Mouse (Mus musculus) neural tube, embryonic 11.5 days (tissue): Measurements from ENCODE around the gene Akr1a1. TPM values are rescaled to one million over a fixed set of nuclear protein-coding genes. Genes with fewer than 3 reads are reported as not detected.

ENCODE experiments used
- ATAC-seq: fragments of 200-750 bp; cut with Nextera tagmentation; 2 replicates; pipeline ENCODE4 v1.8.0; 2017; ENCODE audit warnings: moderate number of reproducible peaks, mild to moderate bottlenecking, moderate TSS enrichment, moderate library complexity; ENCODE audit not compliant: insufficient read depth, low FRiP score, low TSS enrichment
- DNase-seq: peaks from one replicate; pipeline ENCODE4 v3.0.0-alpha.2; 2015; ENCODE audit warnings: low spot score
- H3K27ac ChIP-seq: fragments of 300-500 bp; sonication (generic); 2 replicates; pipeline ENCODE4 v1.5.1; 2014; ENCODE audit warnings: low read depth, mild to moderate bottlenecking, low read length
- H3K27me3 ChIP-seq: fragments of 300-500 bp; sonication (generic); 2 replicates; pipeline ENCODE4 v1.6.1; 2014; ENCODE audit warnings: mild to moderate bottlenecking, low read length, mixed read lengths; ENCODE audit not compliant: control insufficient read depth, insufficient read depth
- H3K36me3 ChIP-seq: fragments of 300-500 bp; sonication (generic); 2 replicates; pipeline ENCODE4 v1.6.1; 2014; ENCODE audit warnings: mild to moderate bottlenecking, low read length, moderate library complexity, mixed read lengths; ENCODE audit not compliant: control insufficient read depth, insufficient read depth
- H3K4me1 ChIP-seq: fragments of 300-500 bp; sonication (generic); 2 replicates; pipeline ENCODE4 v1.6.1; 2014; ENCODE audit warnings: low read length, mixed read lengths; ENCODE audit not compliant: control insufficient read depth, insufficient read depth
- H3K4me2 ChIP-seq: fragments of 300-500 bp; sonication (generic); 2 replicates; pipeline ENCODE4 v1.6.1; 2014; ENCODE audit warnings: low read depth, mild to moderate bottlenecking, moderate library complexity
- H3K4me3 ChIP-seq: fragments of 300-500 bp; sonication (generic); 2 replicates; pipeline ENCODE4 v1.5.1; 2014; ENCODE audit warnings: low read depth, low read length
- H3K9ac ChIP-seq: fragments of 300-500 bp; sonication (generic); 2 replicates; pipeline ENCODE4 v1.6.1; 2014; ENCODE audit warnings: mild to moderate bottlenecking, low read length
- H3K9me3 ChIP-seq: fragments of 300-500 bp; sonication (generic); 2 replicates; pipeline ENCODE4 v1.6.1; 2016; ENCODE audit warnings: low read length; ENCODE audit not compliant: control insufficient read depth
- WGBS: fragments of 180-500 bp; shearing (Covaris S2); extraction: QIAGEN DNeasy Blood & Tissue Kit; methylation state at CpG from one replicate; pipeline ENCODE4 v1.1.7; 2014; 5-methylcytosine and 5-hydroxymethylcytosine counted together
- polyA plus RNA-seq: library from polyadenylated mRNA; unstranded; fragments of >200 nt; fragmentation: Nextera tagmentation; extraction: Ambion mirVana; gene quantifications from 2 replicates; pipeline ENCODE4 v1.2.1, GENCODE M21; 2014

Akr1a1 gene
- polyA plus RNA-seq, 1 experiment from 2014 or later = 619 TPM

GRCm38 (mm10) chr4:116595793-116596192 lies 55.7 kb downstream of the Akr1a1 start:
- Histone ChIP-seq H3K9me3 (no peaks in the 10 kb centered on the region), H3K36me3 (peaks cover 10% of the 10 kb centered on the region), H3K27ac (no peak overlapping the region), H3K4me1 (peaks cover 7% of the 10 kb centered on the region; the same call in 1 of the 2 replicates), H3K27me3 (no peaks in the 10 kb centered on the region), H3K4me3 (no peak overlapping the region), H3K9ac (no peak overlapping the region), H3K4me2 (no peak overlapping the region)
- ATAC-seq (no peak), DNase-seq (no peak)
- WGBS = 80% methylated on average over 8 of the region's 8 CpGs

Other genes starting within 250 kb of the Akr1a1 start
- gene Mast2, start 187.5 kb downstream of the Akr1a1 start, polyA plus RNA-seq = 31.9 and 36.5 TPM in 2 replicates
- gene Ipp, start 144.1 kb downstream of the Akr1a1 start, polyA plus RNA-seq = 4.7 and 4.9 TPM in 2 replicates
- gene Tmem69, start 95.7 kb downstream of the Akr1a1 start, polyA plus RNA-seq = 34.0 and 36.9 TPM in 2 replicates
- gene Gpbp1l1, start 94.0 kb downstream of the Akr1a1 start, polyA plus RNA-seq = 31.5 and 33.7 TPM in 2 replicates
- gene Ccdc17, start 55.0 kb downstream of the Akr1a1 start, polyA plus RNA-seq = 2.3 and 2.4 TPM in 2 replicates
- gene Nasp, start 23.7 kb downstream of the Akr1a1 start, polyA plus RNA-seq = 256 and 265 TPM in 2 replicates
- gene Prdx1, start 33.9 kb upstream of the Akr1a1 start, polyA plus RNA-seq = 902 and 917 TPM in 2 replicates
- gene Mmachc, start 56.7 kb upstream of the Akr1a1 start, polyA plus RNA-seq = 17.6 and 25.1 TPM in 2 replicates
- 23.8 and 31.4 TPM in 2 replicates for gene Ccdc163, start 56.8 kb upstream of the Akr1a1 start, polyA plus RNA-seq
- 8.9 and 9.8 TPM in 2 replicates for gene Tesk2, start 69.3 kb upstream of the Akr1a1 start, polyA plus RNA-seq
- 34.8 and 36.1 TPM in 2 replicates for gene Toe1, start 156.0 kb upstream of the Akr1a1 start, polyA plus RNA-seq
- 15.5 and 17.4 TPM in 2 replicates for gene Mutyh, start 156.0 kb upstream of the Akr1a1 start, polyA plus RNA-seq
- 1.2 and 1.3 TPM in 2 replicates for gene Hpdl, start 170.0 kb upstream of the Akr1a1 start, polyA plus RNA-seq
- 11.1 and 13.6 TPM in 2 replicates for gene Zswim5, start 225.7 kb upstream of the Akr1a1 start, polyA plus RNA-seq